Mouse (Mus musculus) layer of hippocampus, adult 2 months (tissue): ENCODE measurements at regions not wholly inside any gene's neighbourhood (a gene's known extent, or its start where the extent isn't known, plus 50 kb on each side); places are given as distances from the start of the nearest gene placed in this dataset.

Experiments
- DNase-seq, 2 experiments: peaks; one replicate each; pipeline ENCODE4 v3.0.0; 2022; ENCODE audit warnings: low spot score in 2 of 2
- H3K27ac ChIP-seq: fragments of 200-600 bp; 2 replicates; pipeline ENCODE4 v1.8.1; 2022
- H3K4me3 ChIP-seq: fragments of 200-600 bp; 2 replicates; pipeline ENCODE4 v1.8.1; 2022; ENCODE audit warnings: mild to moderate bottlenecking
- CTCF ChIP-seq: fragments of 200-600 bp; conservative IDR thresholded peaks from 2 replicates; pipeline ENCODE4 v1.8.1; 2022; ENCODE audit warnings: antibody characterized with exemption, mild to moderate bottlenecking, moderate library complexity

- H3K27ac ChIP-seq: no peak overlapping the region
- no peak for TF ChIP-seq CTCF
- H3K4me3 ChIP-seq: no peak overlapping the region
- no peak for DNase-seq
Observed at GRCm38 (mm10) chr8:116227003-116227402, 277.8 kb upstream of the Dynlrb2 start.

- no peak for DNase-seq
- Histone ChIP-seq H3K4me3 (no peak overlapping the region), H3K27ac (no peak overlapping the region)
- TF ChIP-seq CTCF: no peak
Observed at GRCm38 (mm10) chr8:116223235-116223634, 281.5 kb upstream of the Dynlrb2 start.

- no peak overlapping the region for H3K27ac ChIP-seq
- no peak for TF ChIP-seq CTCF
- DNase-seq: no peak
- H3K4me3 ChIP-seq: no peak overlapping the region
Observed at GRCm38 (mm10) chr8:116215909-116216308, 288.9 kb upstream of the Dynlrb2 start.

GRCm38 (mm10) chr8:116215286-116215860, 289.4 kb upstream of the Dynlrb2 start:
- no peak for TF ChIP-seq CTCF
- Histone ChIP-seq H3K27ac (no peak overlapping the region), H3K4me3 (no peak overlapping the region)
- DNase-seq: no peak

- DNase-seq: no peak
- no peak overlapping the region for H3K4me3 ChIP-seq
- no peak for TF ChIP-seq CTCF
- no peak overlapping the region for H3K27ac ChIP-seq
Observed at GRCm38 (mm10) chr8:116203631-116204030, 301.1 kb upstream of the Dynlrb2 start.

GRCm38 (mm10) chr8:116200459-116200999, 304.2 kb upstream of the Dynlrb2 start:
- Histone ChIP-seq H3K27ac (no peak overlapping the region), H3K4me3 (no peak overlapping the region)
- no peak for DNase-seq
- no peak for TF ChIP-seq CTCF

- H3K4me3 ChIP-seq: no peak overlapping the region
- no peak for TF ChIP-seq CTCF
- no peak overlapping the region for H3K27ac ChIP-seq
- no peak for DNase-seq
Observed at GRCm38 (mm10) chr8:116196623-116197184, 308.1 kb upstream of the Dynlrb2 start.

GRCm38 (mm10) chr8:116192096-116192495, 312.7 kb upstream of the Dynlrb2 start:
- Histone ChIP-seq H3K4me3 (no peak overlapping the region), H3K27ac (no peak overlapping the region)
- no peak for DNase-seq
- no peak for TF ChIP-seq CTCF

GRCm38 (mm10) chr8:116185206-116185605, 319.6 kb upstream of the Dynlrb2 start:
- H3K4me3 ChIP-seq: no peak overlapping the region
- DNase-seq: no peak

GRCm38 (mm10) chr8:116184241-116184640, 320.5 kb upstream of the Dynlrb2 start:
- H3K4me3 ChIP-seq: no peak overlapping the region
- TF ChIP-seq CTCF: no peak
- no peak overlapping the region for H3K27ac ChIP-seq
- DNase-seq: no peak

More at GRCm38 (mm10) chr8:116185206-116185605, 319.6 kb upstream of the Dynlrb2 start:
- H3K27ac ChIP-seq: no peak overlapping the region
- no peak for TF ChIP-seq CTCF

- Histone ChIP-seq H3K4me3 (no peak overlapping the region), H3K27ac (no peak overlapping the region)
- TF ChIP-seq CTCF: no peak
- no peak for DNase-seq
Observed at GRCm38 (mm10) chr8:116177946-116178345, 326.8 kb upstream of the Dynlrb2 start.

GRCm38 (mm10) chr8:116174891-116175290, 329.9 kb upstream of the Dynlrb2 start:
- no peak for DNase-seq
- no peak for TF ChIP-seq CTCF
- Histone ChIP-seq H3K4me3 (no peak overlapping the region), H3K27ac (no peak overlapping the region)

GRCm38 (mm10) chr8:116173961-116174360, 330.8 kb upstream of the Dynlrb2 start:
- H3K4me3 ChIP-seq: no peak overlapping the region
- no peak for TF ChIP-seq CTCF

GRCm38 (mm10) chr8:116167874-116168273, 336.9 kb upstream of the Dynlrb2 start:
- H3K27ac ChIP-seq: no peak overlapping the region
- no peak for DNase-seq
- TF ChIP-seq CTCF: no peak
- no peak overlapping the region for H3K4me3 ChIP-seq

More at GRCm38 (mm10) chr8:116173961-116174360, 330.8 kb upstream of the Dynlrb2 start:
- DNase-seq: no peak
- H3K27ac ChIP-seq: no peak overlapping the region
